Mouse (Mus musculus): ENCODE measurements around the gene Tmed3.

Gene Tmed3

DNA sequence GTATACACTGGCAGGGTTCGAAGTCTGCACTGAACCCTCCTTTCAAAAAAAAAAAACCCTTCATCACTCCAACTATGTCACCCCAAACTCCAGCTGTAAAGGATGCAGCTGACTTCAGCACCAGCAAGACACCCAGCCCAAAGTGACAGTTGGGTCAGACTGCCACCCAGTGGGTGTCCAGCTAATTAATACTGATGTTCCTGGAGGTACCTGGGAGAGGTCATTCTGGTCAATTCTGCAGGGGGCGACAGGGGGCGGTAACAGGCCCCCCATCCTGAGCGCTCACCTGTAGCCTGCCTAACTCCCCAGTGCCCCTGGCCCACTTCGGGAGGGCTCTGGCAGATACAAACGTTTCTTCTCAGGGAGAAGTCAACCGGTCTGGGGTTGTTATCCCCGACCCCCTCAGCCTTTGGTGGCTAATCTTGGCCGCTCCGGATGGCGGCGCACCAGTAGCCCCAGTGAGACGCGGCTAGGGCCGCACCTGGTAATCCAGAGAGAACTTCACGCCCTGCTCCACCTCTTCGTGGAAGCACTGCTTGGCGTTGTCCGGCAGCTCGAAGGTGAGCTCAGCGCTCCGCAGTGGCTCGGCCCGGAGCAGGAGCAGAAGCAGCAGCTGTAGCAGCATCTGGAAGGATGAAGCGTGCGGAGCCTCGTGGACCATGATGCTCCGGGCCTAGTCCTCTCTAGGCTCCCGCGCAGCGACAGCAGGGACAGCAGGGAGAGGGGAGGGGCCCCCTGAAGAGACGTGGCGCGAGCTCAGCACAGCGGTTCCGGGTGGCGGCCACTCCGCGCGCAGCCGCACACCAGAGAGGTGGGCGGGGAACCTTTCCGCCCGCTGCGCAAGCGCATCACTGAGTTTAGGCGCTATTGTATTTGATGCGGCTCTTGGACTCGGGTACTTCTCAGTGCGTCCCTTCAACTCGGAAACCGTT, at the start of gene Tmed3:
Tmed3 (minus strand) TSS at position 804 of the 932 bp plus-strand sequence.
- peak; percentile 96 for DNase-seq

DNA sequence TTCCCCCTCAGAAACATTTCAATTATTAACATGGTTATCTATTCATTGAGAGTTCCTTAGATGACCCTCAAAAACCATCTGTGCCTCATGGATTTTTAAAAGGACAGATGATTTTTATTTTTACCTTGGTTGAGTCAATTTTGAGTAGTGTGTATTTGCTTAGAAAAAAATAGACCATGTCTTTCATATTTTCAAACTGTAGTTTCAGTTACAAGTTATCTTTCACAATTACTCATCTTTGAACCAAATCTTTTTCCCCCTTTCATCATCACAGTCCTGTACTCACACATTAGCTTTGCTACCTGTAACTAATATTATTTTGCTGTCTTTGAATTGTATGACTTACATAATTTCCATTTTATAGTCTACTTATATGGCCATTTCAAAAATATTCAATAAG, 35.2 kb upstream of the Tmed3 start:
- DNase-seq = no peak

DNA sequence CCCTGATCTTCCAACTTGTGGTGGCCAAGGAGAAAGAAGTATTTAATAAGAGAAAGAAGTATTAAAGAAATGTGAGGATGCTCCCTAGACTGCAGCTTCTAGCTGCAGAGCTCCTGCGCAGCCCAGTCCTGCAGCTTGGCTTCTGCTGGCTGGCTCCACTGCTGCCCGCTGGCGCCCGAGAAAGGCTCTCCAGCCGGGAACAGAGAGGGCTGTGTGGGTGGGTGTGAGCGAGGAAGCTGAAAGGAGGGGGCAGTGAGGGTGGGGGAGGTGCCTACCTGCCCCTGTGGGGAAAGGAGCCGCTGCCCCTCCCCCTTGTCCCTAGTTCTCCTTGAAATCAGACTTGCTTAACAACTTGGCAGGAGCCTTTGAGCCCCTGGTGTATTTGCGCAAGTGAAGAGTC, 33.4 kb upstream of the Tmed3 start, which contains the start of gene Ankrd34c:
Ankrd34c (minus strand) TSS at position 181 of the 400 bp plus-strand sequence.
- DNase-seq = no peak

DNA sequence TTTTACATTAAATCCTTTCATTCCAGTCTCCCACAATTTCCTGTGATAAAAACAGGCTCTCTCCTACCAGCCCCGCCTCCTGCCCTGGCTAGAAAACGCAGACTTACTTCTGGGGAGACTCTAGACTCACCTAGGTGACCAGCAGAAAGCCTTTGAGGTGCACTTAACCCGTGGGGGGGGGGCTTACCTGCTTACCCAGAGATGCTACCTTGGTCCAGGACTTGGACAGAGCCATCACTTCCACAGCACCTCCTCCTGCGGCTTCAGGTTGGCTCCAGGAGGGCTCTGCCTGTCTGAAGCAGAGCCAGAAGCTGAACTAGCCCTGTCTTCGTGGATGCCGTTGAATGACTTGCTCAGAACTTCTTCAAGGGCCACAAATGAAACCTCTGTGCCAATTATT, 33.0 kb upstream of the Tmed3 start:
- no peak for DNase-seq

DNA sequence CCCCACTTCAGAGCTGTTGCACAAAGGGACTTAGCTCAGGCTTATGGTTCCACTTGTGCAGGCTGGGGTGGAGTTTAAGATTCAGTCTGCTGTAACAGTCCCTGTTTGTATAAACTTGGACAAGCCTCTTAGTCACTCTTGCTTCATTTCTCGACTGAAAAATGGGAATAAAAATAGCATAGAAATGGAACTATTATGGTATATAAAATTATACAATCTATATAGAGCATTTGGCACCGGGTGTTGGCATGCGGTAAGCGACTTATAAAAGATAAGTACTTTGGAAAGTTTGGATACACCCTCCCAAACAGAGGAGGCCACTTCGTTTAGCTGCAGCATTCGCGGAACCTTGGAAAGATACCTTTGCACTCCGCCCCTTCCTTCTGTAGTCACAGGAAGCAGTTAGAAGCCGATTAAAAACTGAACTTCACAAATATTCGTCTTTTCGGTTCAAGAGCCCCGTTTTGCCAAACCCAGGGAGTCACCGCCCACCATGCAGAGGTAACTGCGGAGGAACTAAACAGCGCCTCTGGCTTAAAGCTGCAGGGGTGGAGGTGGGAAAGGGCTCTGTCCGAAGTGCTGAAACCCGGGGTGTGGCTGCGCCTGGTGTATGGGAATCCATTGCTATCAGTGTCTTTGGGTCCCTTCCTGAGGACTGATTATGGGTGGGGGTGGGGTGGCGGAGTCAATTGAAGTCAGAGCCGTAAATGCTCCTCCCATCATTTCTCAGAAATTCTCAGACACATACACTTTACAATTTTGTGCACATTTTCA, 32.3 kb upstream of the Tmed3 start:
- DNase-seq = peak; percentile 47

DNA sequence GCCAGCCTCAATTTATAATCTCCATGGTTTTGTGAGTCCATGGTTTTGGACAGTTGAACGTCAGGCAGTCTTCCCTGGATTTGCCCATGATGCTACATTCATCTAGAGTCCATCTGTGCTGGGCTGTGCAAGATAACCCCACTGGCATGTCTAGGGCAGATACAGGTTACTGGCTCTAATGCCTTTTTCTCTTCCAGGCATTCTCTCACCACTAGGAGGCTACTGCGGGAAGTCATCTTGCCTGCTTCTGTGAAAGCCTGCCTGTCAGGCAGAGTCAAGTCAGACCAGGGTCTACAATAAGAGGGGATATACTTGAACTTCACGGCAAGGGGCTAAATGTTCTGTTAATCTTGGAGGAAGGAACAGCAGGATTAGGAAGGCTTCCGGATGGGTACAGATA, 2.0 kb upstream of the Tmed3 start:
- peak; percentile 65 for DNase-seq

DNA sequence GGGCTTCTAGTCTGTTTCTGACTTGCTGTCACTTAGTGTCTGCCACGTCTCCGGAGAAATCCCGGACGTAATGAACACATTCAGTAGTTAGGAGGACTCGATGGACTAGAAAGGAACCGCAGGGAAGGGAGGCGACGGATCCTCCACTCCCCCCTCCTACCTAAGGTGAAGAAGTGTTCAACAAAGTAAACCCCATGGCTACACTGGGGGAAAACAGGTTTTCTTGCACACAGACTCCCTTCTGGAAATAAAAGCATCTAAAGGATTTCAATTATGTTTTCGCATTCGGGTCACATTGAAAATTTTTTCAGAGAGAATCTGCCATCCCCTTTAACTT, 297 bp upstream of the Tmed3 start:
- no peak for DNase-seq

DNA sequence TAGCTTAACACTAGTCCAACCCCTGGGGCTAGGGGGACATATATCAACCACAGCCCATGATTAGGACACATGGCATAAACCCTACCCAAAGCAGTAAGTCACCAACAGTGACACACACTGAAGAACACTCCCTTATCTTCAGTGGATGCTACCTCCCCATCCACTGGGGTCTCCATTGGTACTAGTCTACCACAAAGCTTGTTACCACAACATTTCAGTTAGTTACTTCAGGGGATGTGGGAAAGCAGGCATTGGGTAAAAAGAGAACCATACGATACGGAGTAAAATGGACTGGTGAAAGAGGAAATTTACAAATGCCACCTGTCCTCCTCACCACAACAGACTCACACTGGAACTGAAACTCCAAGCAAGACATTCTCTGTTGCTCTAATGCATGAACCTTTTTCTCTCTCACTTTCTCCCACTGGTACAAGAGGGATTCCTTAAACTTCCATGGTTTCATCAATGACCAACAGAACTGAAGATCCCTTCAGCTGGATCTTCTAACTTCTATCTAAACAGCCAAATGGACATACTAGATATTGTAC, 3.9 kb downstream of the Tmed3 start:
- DNase-seq = no peak

DNA sequence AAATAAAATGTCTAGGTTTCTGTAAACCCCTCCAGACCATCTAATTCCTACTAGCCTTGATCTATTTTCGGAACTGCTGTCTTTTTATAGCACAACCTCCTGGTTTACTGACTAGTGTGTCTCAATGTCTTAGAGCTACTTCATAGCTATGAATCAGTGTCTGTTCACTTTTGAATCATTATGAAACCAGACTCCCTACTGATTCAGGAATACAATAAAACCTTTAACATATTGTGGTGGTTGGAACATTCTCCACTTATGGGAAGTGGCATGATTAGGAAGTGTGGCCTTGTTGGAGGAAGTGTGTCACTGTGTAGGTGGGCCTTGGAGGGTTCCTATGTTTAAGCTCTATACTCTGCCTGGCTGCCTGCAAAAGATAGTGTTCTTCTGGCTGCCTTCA, 9.7 kb downstream of the Tmed3 start:
- DNase-seq = no peak

DNA sequence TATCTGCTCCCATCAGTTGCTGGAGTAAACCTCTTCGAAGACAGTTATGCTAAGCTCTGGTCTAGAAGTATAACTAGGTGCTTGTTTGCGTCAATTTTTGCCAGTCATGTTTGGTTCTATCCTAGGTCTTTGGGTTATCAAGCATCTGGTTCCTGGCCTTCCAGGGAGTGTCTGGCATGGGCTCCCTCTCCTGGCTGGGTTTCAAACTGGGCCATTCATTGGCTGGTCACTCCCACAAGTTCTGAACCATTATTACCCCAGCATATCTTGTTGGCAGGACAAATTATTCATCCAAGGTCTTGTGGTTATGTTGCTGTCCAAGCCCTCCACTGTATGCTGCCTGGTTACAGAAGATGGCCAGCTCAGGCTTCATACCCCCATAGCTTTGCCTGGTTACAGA, 11.2 kb downstream of the Tmed3 start:
- DNase-seq = no peak

DNA sequence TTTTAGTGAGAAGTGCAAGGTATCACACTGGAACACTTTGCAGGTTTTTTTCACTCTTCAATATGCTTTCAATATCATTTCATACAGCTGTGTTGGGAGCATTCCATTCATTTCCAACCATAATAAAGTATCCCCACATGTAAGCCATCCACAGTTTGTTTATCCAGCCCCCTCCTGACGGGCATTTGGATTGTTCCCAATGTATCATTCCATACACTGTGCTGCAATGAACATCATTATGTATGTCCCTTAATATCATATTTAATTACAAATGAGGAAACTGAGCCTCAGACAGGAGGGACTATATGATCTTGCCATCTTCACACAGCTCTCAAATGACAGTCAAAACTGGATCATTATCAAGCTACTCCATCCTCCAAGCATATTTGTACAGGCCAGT, 15.7 kb downstream of the Tmed3 start:
- no peak for DNase-seq

DNA sequence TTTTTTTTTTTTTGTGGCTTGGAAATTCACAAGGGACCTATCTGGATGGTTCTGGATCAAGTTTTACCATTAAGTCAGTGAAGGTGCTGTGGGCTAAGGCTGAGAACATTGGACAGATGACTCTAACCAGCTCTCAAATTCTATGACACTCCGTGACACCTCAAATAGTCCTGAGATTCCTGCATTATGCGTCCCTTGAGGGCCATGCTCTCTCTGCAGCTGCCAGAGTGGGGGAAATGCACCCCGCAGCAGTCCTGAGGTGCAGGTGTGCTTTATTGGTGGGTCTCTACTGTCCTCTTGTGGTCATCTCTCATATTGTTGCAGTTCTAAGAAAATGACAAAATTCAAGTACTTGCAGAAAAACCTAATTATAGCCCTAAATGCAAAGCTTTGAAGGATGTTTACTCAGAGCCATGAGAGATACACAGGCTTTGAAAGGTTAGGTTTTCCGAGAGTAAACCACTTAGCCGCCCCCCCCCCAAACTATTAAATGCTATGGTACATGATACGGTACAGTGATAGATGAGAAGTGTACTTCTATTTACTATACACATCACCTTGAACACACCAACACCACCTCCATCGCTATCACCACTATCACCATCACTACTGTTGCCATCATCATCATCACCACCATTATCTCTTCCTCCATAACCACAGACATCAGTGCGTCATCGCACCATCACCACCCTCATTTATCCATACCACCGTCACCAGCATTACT, 17.2 kb downstream of the Tmed3 start:
- peak; percentile 48 for DNase-seq

DNA sequence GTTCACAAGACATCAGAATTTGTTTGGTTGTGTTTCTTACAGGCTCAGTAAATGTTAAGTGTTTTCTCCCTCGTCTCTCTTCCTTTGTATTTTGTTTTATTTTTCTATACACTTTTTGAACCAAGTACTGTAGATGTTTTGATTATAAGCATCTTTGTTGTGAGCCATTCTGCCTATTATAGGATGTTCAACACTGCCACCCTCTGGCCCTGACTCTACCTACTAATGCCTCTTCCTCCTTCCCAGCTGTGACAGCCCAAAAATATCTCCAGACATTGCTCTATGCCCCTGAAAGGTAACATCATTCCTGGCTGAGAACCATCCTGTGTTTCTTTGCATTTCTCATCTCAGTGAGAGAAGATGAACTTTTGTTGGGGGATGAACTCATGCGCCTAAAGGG, 18.6 kb downstream of the Tmed3 start:
- DNase-seq = no peak

DNA sequence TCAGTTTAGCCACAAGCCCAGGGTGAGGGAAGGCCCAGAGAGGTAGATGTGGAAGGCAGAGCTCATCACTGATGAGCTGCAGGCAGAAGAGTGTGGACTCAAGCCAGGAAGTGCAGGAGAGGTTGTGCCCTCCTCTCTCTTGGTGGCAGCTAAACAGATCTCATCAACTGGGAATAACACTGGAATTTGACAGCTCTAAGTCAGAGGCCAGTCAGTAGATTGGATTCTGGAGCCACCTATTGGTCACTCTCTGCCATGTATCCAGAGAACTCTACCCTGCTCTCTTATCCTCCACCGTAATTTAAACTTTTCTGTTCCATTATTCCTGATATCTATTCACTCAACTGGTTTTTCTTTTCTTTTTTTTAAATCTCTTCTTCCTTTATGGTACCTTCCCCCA, 25.9 kb downstream of the Tmed3 start:
- DNase-seq = peak; percentile 47

DNA sequence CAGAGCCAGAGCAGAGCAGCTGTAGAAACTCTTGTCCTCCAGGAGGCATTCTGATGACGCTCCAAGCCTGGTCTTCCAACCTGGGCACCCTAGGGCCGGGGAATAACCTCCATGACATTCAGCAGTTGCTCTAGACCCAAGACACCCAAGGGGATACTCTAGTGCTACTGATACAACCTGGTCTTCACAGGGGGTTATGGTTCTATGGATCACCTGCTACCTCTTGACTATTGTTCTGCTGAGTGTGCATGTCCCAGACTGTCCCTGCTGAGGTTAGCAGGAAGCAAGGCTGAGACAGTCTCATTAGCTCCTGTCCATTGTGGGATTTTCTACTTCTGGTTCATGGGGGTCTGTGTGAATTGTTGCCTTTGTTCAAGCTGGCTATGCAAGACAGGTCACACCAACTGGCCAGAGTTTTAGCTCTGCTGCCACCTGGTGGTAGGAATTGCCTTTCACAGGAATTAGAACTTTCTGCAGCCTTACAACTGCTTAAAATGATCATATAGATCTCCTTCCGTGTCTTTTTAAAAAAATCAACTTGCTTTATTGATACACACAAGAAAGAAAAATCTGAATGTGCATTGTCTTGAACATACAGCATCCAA, 30.8 kb downstream of the Tmed3 start:
- peak; percentile 88 for DNase-seq

DNA sequence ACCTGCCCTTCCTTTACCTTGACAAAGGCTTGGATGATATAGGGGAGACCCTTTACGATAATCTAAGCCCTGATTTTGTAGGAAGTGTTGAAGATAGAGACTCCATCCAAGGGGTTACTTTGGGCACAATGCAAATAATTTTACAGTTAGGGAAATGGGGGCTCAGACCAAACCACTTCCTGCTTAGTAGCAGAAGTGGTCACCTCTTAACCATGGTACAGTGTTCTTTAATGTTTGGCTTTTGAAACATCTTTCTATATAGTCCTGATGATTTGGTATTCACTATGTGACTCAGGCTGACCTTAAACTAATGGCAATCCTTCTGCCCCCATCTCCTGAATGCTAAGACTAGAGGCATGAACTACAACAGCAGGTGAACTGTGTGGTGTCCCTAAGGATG, 31.5 kb downstream of the Tmed3 start:
- no peak for DNase-seq

DNA sequence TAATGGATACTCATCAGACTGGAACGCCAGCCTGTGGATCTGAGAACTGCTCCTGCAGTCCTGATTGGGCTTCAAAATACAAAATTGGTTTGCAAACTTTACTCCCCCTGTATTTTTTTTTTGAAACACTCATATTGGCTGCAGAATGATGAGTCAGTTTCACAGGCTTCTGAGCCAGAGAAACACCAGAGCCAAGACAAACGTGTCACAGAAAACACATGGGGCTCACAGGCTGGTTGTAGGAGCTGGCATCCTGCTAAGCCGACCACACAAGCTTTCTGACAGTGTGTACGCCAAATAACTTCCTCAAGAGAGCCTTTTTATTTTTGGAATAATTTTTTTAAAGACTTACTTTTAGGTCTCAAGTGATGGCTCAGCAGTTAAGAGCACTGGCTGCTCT, 35.0 kb downstream of the Tmed3 start:
- no peak for DNase-seq

DNA sequence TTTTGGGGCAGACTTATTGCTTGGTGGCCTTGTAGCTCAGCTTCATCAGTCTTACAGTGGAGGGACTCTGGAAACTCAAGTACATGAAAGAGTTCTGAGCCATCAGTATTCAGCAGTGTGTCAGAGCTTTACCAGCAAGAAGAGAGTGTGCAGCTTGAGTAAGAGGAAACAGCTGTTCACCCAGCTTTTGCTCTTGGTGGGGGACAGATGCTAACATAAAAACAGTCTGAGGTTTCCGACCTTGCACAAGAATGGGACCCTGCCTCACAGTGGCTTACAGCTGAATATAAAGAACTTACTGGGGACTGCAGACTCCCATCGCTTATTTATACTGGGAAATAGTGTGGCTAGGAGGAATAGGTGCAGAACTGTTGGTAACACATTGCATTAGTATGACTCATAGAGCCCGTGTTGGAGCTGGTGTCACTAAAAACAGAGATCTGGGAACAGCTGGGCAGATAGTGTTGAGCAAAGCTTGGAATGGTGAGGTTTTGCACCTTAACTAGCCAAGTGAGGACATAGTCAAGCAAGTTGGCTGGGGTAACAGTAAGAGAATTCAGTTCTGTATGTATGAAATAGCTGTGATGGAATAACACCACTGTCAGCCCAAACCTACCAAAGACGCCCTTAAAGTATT, 37.4 kb downstream of the Tmed3 start:
- DNase-seq = no peak

DNA sequence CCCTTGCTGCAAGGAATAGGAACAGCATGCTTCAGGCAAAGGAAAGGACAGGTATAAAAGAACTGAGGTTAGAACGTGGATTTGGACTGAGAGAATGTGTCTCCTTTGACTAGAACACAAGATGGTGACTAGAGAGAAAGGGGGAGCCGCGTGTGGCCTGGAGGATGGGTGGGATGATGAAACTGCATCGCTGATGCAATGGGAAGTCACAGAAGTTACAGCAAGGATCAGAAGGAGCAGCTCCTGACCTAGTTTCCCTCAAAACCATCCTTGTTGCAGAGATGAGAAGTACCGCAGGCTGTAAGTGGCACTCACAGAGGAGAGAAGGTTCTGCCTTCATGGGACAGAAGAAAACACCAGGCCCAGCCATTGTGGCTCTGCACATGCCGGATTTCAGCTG, 54.0 kb downstream of the Tmed3 start:
- no peak for DNase-seq
